Mouse (Mus musculus) intestine, embryonic 15.5 days (tissue): ENCODE measurements around the gene Sox15. TPM values are rescaled to one million over a fixed set of nuclear protein-coding genes. Genes with fewer than 3 reads are reported as not detected.

Experiments
- ATAC-seq: fragments of 200-750 bp; cut with Nextera tagmentation; 2 replicates; pipeline ENCODE4 v1.8.0; 2017; ENCODE audit warnings: moderate TSS enrichment, moderate library complexity
- H3K27ac ChIP-seq: fragments of 300-500 bp; sonication (generic); 2 replicates; pipeline ENCODE4 v1.5.1; 2015; ENCODE audit warnings: mild to moderate bottlenecking, inconsistent platforms
- H3K27me3 ChIP-seq: fragments of 300-500 bp; sonication (generic); replicated peaks from 2 replicates; pipeline ENCODE4 v1.6.1; 2015; ENCODE audit warnings: inconsistent platforms
- H3K36me3 ChIP-seq: fragments of 300-500 bp; sonication (generic); 2 replicates; pipeline ENCODE4 v1.6.1; 2015; ENCODE audit warnings: inconsistent platforms
- H3K4me1 ChIP-seq: fragments of 300-500 bp; sonication (generic); replicated peaks from 2 replicates; pipeline ENCODE4 v1.6.1; 2015; ENCODE audit warnings: inconsistent platforms
- H3K4me2 ChIP-seq: fragments of 300-500 bp; sonication (generic); replicated peaks from 2 replicates; pipeline ENCODE4 v1.6.1; 2015; ENCODE audit warnings: mild to moderate bottlenecking, inconsistent platforms
- H3K4me3 ChIP-seq: fragments of 300-500 bp; sonication (generic); replicated peaks from 2 replicates; pipeline ENCODE4 v1.5.1; 2015; ENCODE audit warnings: inconsistent platforms
- H3K9ac ChIP-seq: fragments of 300-500 bp; sonication (generic); 2 replicates; pipeline ENCODE4 v1.6.1; 2015; ENCODE audit warnings: inconsistent platforms
- H3K9me3 ChIP-seq: fragments of 300-500 bp; sonication (generic); 2 replicates; pipeline ENCODE4 v1.6.1; 2016; ENCODE audit warnings: inconsistent platforms
- WGBS: fragments of 180-500 bp; shearing (Covaris S2); methylation state at CpG from one replicate; pipeline ENCODE4 v1.1.7; 2015; 5-methylcytosine and 5-hydroxymethylcytosine counted together
- polyA plus RNA-seq: library from polyadenylated mRNA; unstranded; fragments of >200 nt; fragmentation: Nextera tagmentation; extraction: Ambion mirVana; gene quantifications from 2 replicates; pipeline ENCODE4 v1.2.1, GENCODE M21; 2015

The Sox15 gene
- polyA plus RNA-seq, 1 experiment from 2014 or later: not detected

DNA sequence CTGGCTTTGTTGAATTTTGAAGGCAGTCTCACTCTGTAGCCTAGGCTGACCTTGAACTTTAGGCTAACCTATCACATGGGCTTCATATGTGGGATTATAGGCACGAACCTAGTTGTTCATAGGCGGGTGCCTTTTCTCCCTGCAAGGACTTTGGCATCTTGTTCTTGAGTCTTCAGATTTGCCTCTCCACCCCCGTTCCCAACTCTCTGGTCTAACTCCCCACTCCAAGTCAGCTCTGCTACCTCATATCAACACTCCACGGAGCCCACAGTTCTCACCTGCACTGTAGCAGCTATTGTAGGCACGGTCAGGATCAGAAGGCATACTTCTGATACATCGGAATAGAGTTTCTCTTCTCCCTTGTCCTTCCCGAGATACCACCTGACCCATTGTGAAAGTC, 28.5 kb downstream of the Sox15 start:
- Histone ChIP-seq H3K9me3 (no peaks in the 10 kb centered on the region), H3K36me3 (peaks cover 3% of the 10 kb centered on the region), H3K9ac (0 out of 2 replicates have a peak overlapping the region, but pooled peaks have one; percentile 0), H3K27ac (peak overlapping the region; percentile 56; the same call in 1 of the 2 replicates), H3K4me1 (peaks cover 29% of the 10 kb centered on the region), H3K27me3 (no peaks in the 10 kb centered on the region), H3K4me3 (no peak overlapping the region), H3K4me2 (no peak overlapping the region)
- 76% methylated on average over 7 of the region's 7 CpGs for WGBS
- ATAC-seq: no peak

DNA sequence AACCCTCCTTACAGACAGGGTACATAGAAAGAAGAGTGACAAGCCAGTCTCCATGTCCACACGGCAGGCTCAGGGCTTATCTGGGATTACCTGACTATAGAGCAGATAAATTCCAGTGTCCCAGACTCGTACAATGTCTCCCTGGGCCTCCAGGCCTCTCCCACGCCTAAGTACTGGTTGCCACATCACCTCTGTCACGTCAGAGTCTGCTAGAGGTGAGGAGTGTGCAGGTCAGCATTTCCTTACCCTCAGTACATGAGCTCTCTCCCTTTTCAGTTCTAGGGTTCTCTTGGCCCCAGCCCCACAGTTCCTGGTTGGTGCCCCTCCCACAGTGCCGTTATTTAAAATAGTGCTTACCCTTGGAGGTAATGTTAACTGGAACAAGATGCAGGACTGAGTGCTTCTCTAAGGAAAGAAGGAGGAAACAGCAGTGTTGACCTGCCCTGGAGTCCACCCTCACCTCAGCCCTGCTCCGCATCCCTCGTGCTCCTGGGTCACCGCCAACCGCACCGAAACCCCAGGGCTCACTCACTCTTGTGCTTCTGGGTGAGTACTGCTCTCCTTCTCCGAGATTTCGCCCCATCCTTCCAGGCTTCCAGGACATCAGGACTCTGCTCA, 29.1 kb downstream of the Sox15 start:
- no peaks in the 10 kb centered on the region for H3K9me3 ChIP-seq
- WGBS: 77% methylated on average over 12 of the region's 12 CpGs
- peak overlapping the region; percentile 56; the same call in 1 of the 2 replicates for H3K27ac ChIP-seq
- no peak overlapping the region for H3K4me3 ChIP-seq
- no peak overlapping the region for H3K4me2 ChIP-seq
- H3K9ac ChIP-seq: no peak overlapping the region
- H3K36me3 ChIP-seq: no peaks in the 10 kb centered on the region
- peaks cover 29% of the 10 kb centered on the region for H3K4me1 ChIP-seq
- ATAC-seq: peak; percentile 21; the same call in 1 of the 2 replicates
- no peaks in the 10 kb centered on the region for H3K27me3 ChIP-seq

DNA sequence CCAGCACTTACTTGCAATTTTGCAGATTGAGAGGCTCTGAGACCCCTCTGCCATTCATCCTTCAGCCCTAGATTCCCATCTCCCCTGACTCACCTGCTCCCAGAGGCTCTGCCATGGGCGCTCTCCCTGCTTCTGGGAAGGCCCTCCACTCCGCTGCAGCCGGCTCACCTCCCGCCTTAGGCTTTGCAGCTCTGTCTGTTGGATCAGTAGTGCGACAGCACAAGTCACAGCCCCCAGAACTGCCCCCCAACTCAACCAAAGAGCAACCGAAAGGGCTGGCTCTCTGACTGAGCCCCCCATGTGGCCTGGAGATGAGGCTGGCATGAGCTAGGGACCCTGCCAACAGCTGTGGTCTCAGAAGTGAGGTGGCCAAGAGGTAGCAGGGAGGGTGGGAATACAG, 29.8 kb downstream of the Sox15 start:
- H3K4me2 ChIP-seq: no peak overlapping the region
- H3K27me3 ChIP-seq: no peaks in the 10 kb centered on the region
- no peak overlapping the region for H3K27ac ChIP-seq
- H3K9ac ChIP-seq: no peak overlapping the region; the same call in 1 of the 2 replicates
- no peaks in the 10 kb centered on the region for H3K9me3 ChIP-seq
- no peaks in the 10 kb centered on the region for H3K36me3 ChIP-seq
- WGBS: 87% methylated on average over 6 of the region's 6 CpGs
- no peak overlapping the region for H3K4me3 ChIP-seq
- H3K4me1 ChIP-seq: peaks cover 29% of the 10 kb centered on the region
- ATAC-seq: no peak

- Histone ChIP-seq H3K36me3 (no peaks in the 10 kb centered on the region), H3K27me3 (no peaks in the 10 kb centered on the region), H3K9ac (peak within 1 kb of the TSS; percentile 32; the same call in 1 of the 2 replicates), H3K4me1 (peaks cover 22% of the 10 kb centered on the region), H3K4me3 (no peak within 1 kb of the TSS), H3K9me3 (no peaks in the 10 kb centered on the region), H3K4me2 (0 out of 2 replicates have a peak within 1 kb of the TSS, but pooled peaks have one; percentile 19), H3K27ac (peak within 1 kb of the TSS; percentile 51)
- ATAC-seq: no peak
- WGBS: 68% methylated on average over 10 of the region's 10 CpGs
These were observed 30.5 kb downstream of the Sox15 start, which contains the start of gene Tnfsf13 for GRCm38 (mm10) chr11:69685526-69686148. TSS of gene Tnfsf13 (minus strand) at chr11:69685784.

GRCm38 (mm10) chr11:69686377-69686776, 31.3 kb downstream of the Sox15 start:
- 0 out of 2 replicates have a peak overlapping the region, but pooled peaks have one; percentile 19 for H3K4me2 ChIP-seq

DNA sequence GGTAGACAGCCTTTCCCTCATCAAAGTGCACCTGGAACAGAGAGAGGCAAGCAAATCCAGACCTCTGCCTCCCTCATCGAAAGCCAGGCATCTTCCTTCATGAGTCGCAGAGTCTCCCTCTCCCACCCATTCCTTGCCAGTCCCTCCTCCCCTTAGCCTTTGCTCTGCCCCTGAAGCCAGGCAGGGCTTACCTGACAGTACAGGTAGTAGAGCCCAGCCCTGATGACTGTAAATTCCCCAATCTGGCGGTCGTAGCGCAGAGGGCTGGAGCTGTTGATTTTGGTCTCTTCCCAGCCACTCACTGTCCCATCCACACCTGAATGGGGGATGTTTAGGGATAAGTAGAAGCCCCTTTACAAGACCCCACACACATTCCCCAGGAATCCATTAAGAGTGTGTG, 31.9 kb downstream of the Sox15 start:
- Histone ChIP-seq H3K4me2 (no peak overlapping the region), H3K9me3 (no peaks in the 10 kb centered on the region), H3K27ac (peak overlapping the region; percentile 51; the same call in 1 of the 2 replicates), H3K9ac (peak overlapping the region; percentile 32; the same call in 1 of the 2 replicates), H3K36me3 (no peaks in the 10 kb centered on the region), H3K27me3 (no peaks in the 10 kb centered on the region), H3K4me1 (peaks cover 21% of the 10 kb centered on the region), H3K4me3 (no peak overlapping the region)
- no peak for ATAC-seq
- WGBS: 47% methylated on average over 5 of the region's 5 CpGs

More at GRCm38 (mm10) chr11:69686377-69686776, 31.3 kb downstream of the Sox15 start:
- H3K27me3 ChIP-seq: no peaks in the 10 kb centered on the region
- H3K4me3 ChIP-seq: no peak overlapping the region
- H3K4me1 ChIP-seq: peaks cover 21% of the 10 kb centered on the region
- H3K9ac ChIP-seq: peak overlapping the region; percentile 32; the same call in 1 of the 2 replicates
- WGBS: 13% methylated on average over 4 of the region's 4 CpGs
- no peak for ATAC-seq
- H3K27ac ChIP-seq: peak overlapping the region; percentile 51; the same call in 1 of the 2 replicates
- H3K36me3 ChIP-seq: no peaks in the 10 kb centered on the region
- H3K9me3 ChIP-seq: no peaks in the 10 kb centered on the region

DNA sequence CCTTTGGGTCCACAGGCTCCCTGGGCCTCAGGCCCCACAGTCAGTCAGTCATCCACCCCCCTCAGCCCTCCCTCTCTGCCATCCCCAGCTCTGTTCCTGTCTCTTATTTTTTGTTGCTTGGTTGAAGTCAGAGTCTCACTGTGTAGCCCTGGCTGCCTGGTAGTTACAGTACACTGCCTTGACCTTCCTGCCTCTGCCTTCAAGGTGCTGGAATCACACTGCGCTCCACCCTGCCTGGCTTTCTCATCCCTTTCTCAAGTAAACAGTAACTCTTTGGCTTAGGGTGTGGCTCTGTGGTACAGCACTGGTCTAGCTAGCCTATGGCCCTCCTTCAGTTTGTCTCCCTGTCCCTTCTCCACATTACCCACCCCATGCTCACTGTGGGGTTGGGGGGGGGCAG, 34.8 kb downstream of the Sox15 start:
- Histone ChIP-seq H3K4me3 (no peak overlapping the region), H3K4me1 (peaks cover 26% of the 10 kb centered on the region), H3K27me3 (no peaks in the 10 kb centered on the region), H3K36me3 (no peaks in the 10 kb centered on the region), H3K9me3 (no peaks in the 10 kb centered on the region), H3K4me2 (no peak overlapping the region), H3K9ac (0 out of 2 replicates have a peak overlapping the region, but pooled peaks have one; percentile 8), H3K27ac (no peak overlapping the region)
- ATAC-seq: no peak
- 92% methylated on average over 1 of the region's 1 CpGs for WGBS

- Histone ChIP-seq H3K27me3 (no peaks in the 10 kb centered on the region), H3K9ac (no peak overlapping the region), H3K4me1 (peaks cover 17% of the 10 kb centered on the region), H3K9me3 (no peaks in the 10 kb centered on the region), H3K4me2 (no peak overlapping the region), H3K36me3 (no peaks in the 10 kb centered on the region), H3K4me3 (no peak overlapping the region), H3K27ac (no peak overlapping the region)
- WGBS: 73% methylated on average over 9 of the region's 9 CpGs
- ATAC-seq: no peak
These were observed 37.2 kb downstream of the Sox15 start for GRCm38 (mm10) chr11:69692196-69692811.

- H3K9me3 ChIP-seq: no peaks in the 10 kb centered on the region
- H3K36me3 ChIP-seq: no peaks in the 10 kb centered on the region
- no peak overlapping the region for H3K4me3 ChIP-seq
- peaks cover 17% of the 10 kb centered on the region for H3K4me1 ChIP-seq
- H3K27me3 ChIP-seq: no peaks in the 10 kb centered on the region
- H3K27ac ChIP-seq: no peak overlapping the region
- no peak overlapping the region for H3K4me2 ChIP-seq
- no peak overlapping the region for H3K9ac ChIP-seq
- WGBS: 75% methylated on average over 6 of the region's 6 CpGs
- peak; percentile 65 for ATAC-seq
These were observed 37.7 kb downstream of the Sox15 start for GRCm38 (mm10) chr11:69692863-69693262.

DNA sequence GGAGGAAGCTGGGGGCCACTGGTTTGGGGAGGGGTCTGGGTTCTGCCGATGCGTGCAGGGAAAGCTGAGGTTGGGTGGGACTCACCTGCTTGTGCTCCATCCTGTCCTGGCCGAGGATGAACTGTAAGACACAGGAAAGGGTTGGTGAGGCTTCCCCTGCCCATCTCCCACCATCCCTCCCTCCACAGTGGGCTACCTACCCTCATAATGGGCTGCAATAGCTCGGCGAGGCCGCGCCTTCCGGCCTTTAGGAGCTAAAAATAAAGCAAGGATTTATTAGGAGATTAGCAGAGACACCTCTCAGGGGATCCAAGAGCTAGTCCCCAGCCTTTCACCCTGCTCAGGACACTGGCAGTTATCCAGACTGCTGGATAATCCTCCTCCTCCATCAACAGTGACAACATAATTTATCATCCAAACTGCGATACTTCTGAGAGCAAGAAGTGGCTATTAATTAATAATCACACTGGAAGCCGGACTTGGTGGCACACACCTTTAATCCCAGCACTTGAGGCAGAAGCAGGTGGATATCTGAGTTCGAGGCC, 38.4 kb downstream of the Sox15 start:
- Histone ChIP-seq H3K4me2 (no peak overlapping the region), H3K9me3 (no peaks in the 10 kb centered on the region), H3K4me3 (no peak overlapping the region), H3K36me3 (no peaks in the 10 kb centered on the region), H3K4me1 (peaks cover 17% of the 10 kb centered on the region), H3K27me3 (no peaks in the 10 kb centered on the region), H3K9ac (no peak overlapping the region), H3K27ac (no peak overlapping the region)
- ATAC-seq: no peak
- 55% methylated on average over 11 of the region's 11 CpGs for WGBS

- H3K4me2 ChIP-seq: peak overlapping the region; percentile 92
- ATAC-seq: 0 out of 2 replicates have a peak, but pooled peaks have one; percentile 17
- no peaks in the 10 kb centered on the region for H3K36me3 ChIP-seq
- peak overlapping the region; percentile 81 for H3K9ac ChIP-seq
- H3K27me3 ChIP-seq: no peaks in the 10 kb centered on the region
- H3K4me1 ChIP-seq: peaks cover 19% of the 10 kb centered on the region
- no peaks in the 10 kb centered on the region for H3K9me3 ChIP-seq
- peak overlapping the region; percentile 60 for H3K4me3 ChIP-seq
- WGBS: 20% methylated on average over 6 of the region's 6 CpGs
- H3K27ac ChIP-seq: peak overlapping the region; percentile 82; the same call in 1 of the 2 replicates
These were observed 39.9 kb downstream of the Sox15 start for GRCm38 (mm10) chr11:69695046-69695360.
